Mouse (Mus musculus) embryonic facial prominence, embryonic 10.5 days (tissue): Measurements from ENCODE around the gene Vps29. TPM values are rescaled to one million over a fixed set of nuclear protein-coding genes. Genes with fewer than 3 reads are reported as not detected.

ENCODE experiments used
- DNase-seq: peaks from one replicate; pipeline ENCODE4 v3.0.0-alpha.2; 2017; ENCODE audit warnings: low spot score
- H3K27ac ChIP-seq: fragments of 300-500 bp; sonication (generic); replicated peaks from 2 replicates; pipeline ENCODE4 v1.5.1; 2016; ENCODE audit warnings: mild to moderate bottlenecking
- H3K27me3 ChIP-seq: fragments of 300-500 bp; sonication (generic); replicated peaks from 2 replicates; pipeline ENCODE4 v1.6.1; 2016; ENCODE audit warnings: low read depth, mild to moderate bottlenecking; ENCODE audit not compliant: poor library complexity, severe bottlenecking
- H3K36me3 ChIP-seq: fragments of 300-500 bp; sonication (generic); replicated peaks from 2 replicates; pipeline ENCODE4 v1.6.1; 2016; ENCODE audit warnings: mild to moderate bottlenecking, moderate library complexity
- H3K4me1 ChIP-seq: fragments of 300-500 bp; sonication (generic); 2 replicates; pipeline ENCODE4 v1.6.1; 2016
- H3K4me3 ChIP-seq: fragments of 300-500 bp; sonication (generic); 2 replicates; pipeline ENCODE4 v1.5.1; 2016; ENCODE audit warnings: mild to moderate bottlenecking, moderate library complexity
- H3K9me3 ChIP-seq: fragments of 300-500 bp; sonication (generic); 2 replicates; pipeline ENCODE4 v1.6.1; 2016; ENCODE audit warnings: mild to moderate bottlenecking
- WGBS: fragments of 180-500 bp; shearing (Covaris S2); methylation state at CpG from one replicate; pipeline ENCODE4 v1.1.7; 2016; 5-methylcytosine and 5-hydroxymethylcytosine counted together
- polyA plus RNA-seq: library from polyadenylated mRNA; unstranded; fragments of >200 nt; fragmentation: Nextera tagmentation; extraction: Ambion mirVana; gene quantifications from 2 replicates; pipeline ENCODE4 v1.2.1, GENCODE M21; 2016

The Vps29 gene
- polyA plus RNA-seq, 1 experiment from 2014 or later = 197 TPM

DNA sequence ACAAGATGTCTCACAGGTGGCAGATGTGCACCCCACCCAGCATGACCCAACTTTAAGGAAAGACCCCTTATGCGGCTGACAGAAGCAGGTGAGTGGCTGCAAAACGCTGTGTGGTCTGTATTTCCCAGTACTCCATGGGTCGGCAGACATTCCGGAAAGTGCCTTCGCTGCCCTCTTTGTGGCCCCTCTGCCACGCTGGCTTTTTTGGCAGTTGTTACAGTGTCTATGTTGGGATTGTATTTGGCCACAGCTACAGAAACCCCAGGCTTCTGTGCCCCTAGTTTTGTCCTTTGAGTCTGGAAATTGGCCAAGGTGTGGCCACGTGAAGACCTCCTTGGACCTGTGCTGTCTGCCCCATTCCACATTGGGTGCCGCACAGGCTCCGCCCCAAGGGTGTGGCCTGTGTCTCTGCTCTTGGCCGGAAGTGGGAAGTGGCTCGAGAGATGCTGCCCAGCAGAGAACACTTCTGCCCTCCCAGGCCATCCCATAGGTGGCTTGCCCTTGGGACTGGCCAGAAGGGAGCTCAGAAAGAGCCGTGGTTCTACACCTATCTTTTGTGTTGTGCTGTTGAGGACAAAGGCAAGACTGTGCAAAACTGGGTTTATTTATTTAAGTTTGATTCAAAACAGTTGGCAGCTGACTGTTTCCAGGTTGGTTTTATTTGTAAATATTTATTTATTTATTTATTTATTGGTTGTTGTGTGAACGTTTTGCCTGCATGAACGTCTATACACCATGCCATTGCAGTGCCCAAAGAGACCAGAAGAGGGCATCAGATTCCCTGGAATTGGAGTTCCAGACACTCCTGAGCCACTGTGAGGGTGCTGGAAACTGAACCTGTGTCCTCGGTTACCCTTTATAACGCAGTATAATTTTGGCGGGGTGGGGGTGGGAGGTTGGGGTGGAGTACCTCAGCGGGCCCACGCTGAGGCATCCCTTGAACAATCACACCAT is 55.8 kb downstream of the Vps29 start:
- no peak for DNase-seq
- peaks cover 43% of the 10 kb centered on the region for H3K36me3 ChIP-seq
- WGBS = 84% methylated on average over 19 of the region's 19 CpGs
- H3K9me3 ChIP-seq = 0 out of 2 replicates have a peak, but pooled peaks cover 6% of the 10 kb centered on the region
- no peaks in the 10 kb centered on the region for H3K27me3 ChIP-seq
- H3K4me1 ChIP-seq = 0 out of 2 replicates have a peak, but pooled peaks cover 2% of the 10 kb centered on the region
- no peak overlapping the region for H3K4me3 ChIP-seq
- H3K27ac ChIP-seq = no peak overlapping the region

DNA sequence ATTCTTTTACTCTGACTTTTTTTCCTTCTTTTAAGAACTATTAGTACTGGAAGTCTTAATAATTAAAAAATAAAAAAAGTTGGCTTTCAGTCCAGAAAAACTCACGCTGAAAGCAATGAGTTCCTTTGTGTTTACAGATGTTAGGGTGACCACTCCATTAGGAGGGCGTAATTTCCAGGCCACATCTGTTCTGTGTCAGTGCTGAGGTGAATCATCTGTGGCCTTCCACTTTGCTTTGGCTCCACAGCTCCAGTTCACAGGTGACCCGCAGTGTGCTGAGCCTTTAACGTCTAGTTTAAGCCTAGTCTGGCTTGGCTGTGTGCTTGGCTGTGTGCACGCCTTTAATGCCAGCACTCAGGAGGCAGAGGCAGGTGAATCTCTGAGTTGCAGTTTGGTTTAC is 57.7 kb downstream of the Vps29 start:
- Histone ChIP-seq H3K4me3 (no peak overlapping the region), H3K27me3 (no peaks in the 10 kb centered on the region), H3K4me1 (0 out of 2 replicates have a peak, but pooled peaks cover 2% of the 10 kb centered on the region), H3K36me3 (peaks cover 24% of the 10 kb centered on the region), H3K9me3 (0 out of 2 replicates have a peak, but pooled peaks cover under 1% of the 10 kb centered on the region), H3K27ac (no peak overlapping the region)
- DNase-seq = no peak
- WGBS = 82% methylated on average over 5 of the region's 5 CpGs

- H3K4me1 ChIP-seq = 0 out of 2 replicates have a peak, but pooled peaks cover 2% of the 10 kb centered on the region
- no peaks in the 10 kb centered on the region for H3K27me3 ChIP-seq
- H3K9me3 ChIP-seq = no peaks in the 10 kb centered on the region
- 62% methylated on average over 6 of the region's 6 CpGs for WGBS
- no peak overlapping the region for H3K4me3 ChIP-seq
- H3K36me3 ChIP-seq = peaks cover 14% of the 10 kb centered on the region
- H3K27ac ChIP-seq = no peak overlapping the region
- DNase-seq = no peak
These were observed 58.7 kb downstream of the Vps29 start for GRCm38 (mm10) chr5:122412826-122413225.

DNA sequence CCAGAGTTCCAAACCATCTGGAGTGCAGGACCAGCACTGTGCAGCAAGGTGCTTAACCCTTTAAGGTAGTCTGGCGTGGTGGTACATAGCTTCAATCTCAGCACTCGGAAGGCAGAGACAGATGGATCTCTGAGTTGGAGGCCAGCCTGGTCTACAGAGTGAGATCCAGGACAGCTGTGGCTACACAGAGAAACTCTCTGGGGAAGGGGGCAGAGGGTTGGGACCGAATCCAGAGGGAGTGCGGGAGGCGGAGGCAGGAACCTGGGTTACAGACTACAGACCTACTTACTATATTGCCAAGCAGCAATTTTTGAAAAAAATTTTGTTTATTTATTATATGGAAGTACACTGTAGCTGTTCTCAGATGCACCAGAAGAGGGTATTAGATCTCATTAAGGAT is 60.2 kb downstream of the Vps29 start:
- no peak for DNase-seq
- Histone ChIP-seq H3K4me3 (no peak overlapping the region), H3K36me3 (peaks cover 12% of the 10 kb centered on the region), H3K4me1 (0 out of 2 replicates have a peak, but pooled peaks cover 2% of the 10 kb centered on the region), H3K27ac (no peak overlapping the region), H3K27me3 (no peaks in the 10 kb centered on the region), H3K9me3 (no peaks in the 10 kb centered on the region)
- 93% methylated on average over 5 of the region's 5 CpGs for WGBS

Other genes with a start within 250 kb of the Vps29 start
- gene Ccdc63, start 213.5 kb upstream of the Vps29 start, polyA plus RNA-seq = not detected in 2 replicates
- 296 and 318 TPM in 2 replicates for gene Ppp1cc, start 196.1 kb upstream of the Vps29 start, polyA plus RNA-seq
- gene Hvcn1, start 147.6 kb upstream of the Vps29 start, polyA plus RNA-seq = 14.6 and 15.8 TPM in 2 replicates
- gene Tctn1, start 89.9 kb upstream of the Vps29 start, polyA plus RNA-seq = 4.8 and 5.5 TPM in 2 replicates
- gene Pptc7, start 70.0 kb upstream of the Vps29 start, polyA plus RNA-seq = 8.0 and 8.9 TPM in 2 replicates
- 11.4 and 12.6 TPM in 2 replicates for gene Rad9b, start 136 bp upstream of the Vps29 start, polyA plus RNA-seq
- 89.8 and 94.6 TPM in 2 replicates for gene Gpn3, start 17.5 kb downstream of the Vps29 start, polyA plus RNA-seq
- 89.2 TPM in 2 replicates for gene Fam216a, start 18.0 kb downstream of the Vps29 start, polyA plus RNA-seq
- gene Arpc3, start 37.5 kb downstream of the Vps29 start, polyA plus RNA-seq = 85.5 and 93.8 TPM in 2 replicates
- gene Anapc7, start 67.3 kb downstream of the Vps29 start, polyA plus RNA-seq = 60.4 and 63.2 TPM in 2 replicates
- gene Atp2a2, start 147.9 kb downstream of the Vps29 start, polyA plus RNA-seq = 35.3 and 38.1 TPM in 2 replicates